Mouse (Mus musculus): ENCODE measurements at regions not wholly inside any gene's neighbourhood (a gene's known extent, or its start where the extent isn't known, plus 50 kb on each side); places are given as distances from the start of the nearest gene placed in this dataset.
A peak's percentile ranks its signal among the peaks of the same experiment; 100 is the strongest.

DNA sequence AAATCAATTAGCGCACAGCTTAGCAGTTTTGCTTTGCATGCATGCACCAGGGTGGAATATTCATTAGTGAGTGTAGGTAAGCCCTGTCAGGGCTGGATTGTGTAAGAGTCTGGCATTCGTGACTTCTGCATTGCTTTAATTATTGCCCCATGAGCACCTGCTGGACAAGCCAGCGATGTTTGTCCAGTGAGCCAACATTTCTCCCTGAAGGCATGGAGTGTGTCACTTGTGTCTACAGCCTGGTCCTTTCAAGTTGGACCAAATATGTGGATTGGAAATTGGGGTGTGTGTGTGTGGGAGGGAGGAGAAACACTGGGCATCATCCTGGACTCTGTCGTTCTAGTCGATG is 115.9 kb downstream of the Evx1 start:
- DNase-seq = no peak

DNA sequence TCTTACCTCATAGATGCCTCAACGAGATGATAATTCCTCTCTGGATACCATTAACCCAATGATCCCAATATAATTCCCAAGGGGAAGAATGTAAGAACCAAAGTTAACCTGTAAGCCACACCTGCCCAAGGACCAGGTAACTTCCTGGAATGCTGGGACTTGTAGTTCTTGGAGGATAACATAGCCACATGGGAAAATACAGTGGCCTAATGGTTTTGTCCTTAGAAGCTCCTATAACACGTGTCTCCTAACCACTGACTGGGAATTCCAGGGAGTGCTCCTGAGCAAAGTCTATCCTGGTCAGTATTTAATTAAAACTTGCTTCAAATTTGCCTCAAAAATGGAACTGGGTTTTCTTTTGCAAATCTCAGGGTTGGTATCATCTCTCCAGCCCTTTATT is 119.9 kb downstream of the Evx1 start:
- DNase-seq = no peak

DNA sequence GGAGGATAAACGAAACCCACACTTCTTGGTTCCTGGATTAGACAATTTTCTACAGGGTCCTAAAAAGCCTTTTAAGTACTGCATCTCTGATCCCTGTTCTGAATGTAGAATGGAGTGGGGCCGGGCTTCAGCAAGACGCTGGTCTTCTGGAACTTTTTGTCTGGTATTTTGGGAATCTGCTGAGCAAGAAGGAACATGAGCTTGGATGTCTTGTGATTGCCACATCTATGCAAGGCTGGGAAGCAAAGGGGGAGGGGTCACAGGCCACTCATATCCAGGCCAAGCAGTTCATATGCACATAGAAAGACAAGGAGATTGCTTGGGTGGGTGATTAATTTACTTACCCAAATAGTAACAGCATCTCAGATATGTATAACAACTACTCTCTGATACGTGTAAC is 121.5 kb downstream of the Evx1 start:
- no peak for DNase-seq

DNA sequence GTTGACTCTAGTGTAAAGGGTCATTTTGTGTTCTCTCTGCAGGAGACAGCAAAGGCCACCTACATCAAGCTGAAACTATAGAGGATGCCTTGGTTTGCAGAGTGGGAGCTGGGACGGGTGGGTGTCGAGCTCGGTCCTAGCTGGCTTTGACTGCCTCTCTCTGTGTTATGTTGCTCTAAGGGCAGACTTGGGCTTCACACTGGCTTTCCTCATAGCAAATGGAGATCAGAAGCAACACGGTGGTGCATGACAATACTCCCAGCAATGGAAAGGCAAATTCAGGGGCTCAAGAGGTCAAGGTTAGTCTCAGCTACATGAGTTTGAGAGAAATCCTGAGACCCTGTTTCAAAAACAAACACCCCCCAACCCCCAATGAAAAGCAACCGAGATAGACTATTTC is 122.1 kb downstream of the Evx1 start:
- DNase-seq = no peak

DNA sequence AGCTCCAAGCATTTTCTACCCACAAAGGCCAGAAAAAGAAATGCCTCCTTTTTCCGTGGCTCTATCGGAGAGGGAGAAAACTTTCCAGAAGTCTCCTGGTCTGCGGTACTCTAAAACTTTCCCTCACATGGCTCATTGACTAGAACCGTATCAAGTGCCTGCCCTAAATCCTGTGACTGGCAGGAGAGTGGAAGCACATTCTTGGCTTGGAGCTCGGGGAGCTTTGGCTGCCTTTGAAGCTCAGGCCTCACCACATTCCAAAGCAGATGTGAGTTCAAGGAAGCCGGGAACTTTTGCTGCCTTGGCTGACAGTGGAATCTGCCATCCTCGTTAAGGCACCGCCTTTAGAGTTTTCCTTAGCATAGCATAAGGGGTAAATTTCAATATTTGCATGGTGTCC is 125.1 kb downstream of the Evx1 start:
- DNase-seq = no peak

DNA sequence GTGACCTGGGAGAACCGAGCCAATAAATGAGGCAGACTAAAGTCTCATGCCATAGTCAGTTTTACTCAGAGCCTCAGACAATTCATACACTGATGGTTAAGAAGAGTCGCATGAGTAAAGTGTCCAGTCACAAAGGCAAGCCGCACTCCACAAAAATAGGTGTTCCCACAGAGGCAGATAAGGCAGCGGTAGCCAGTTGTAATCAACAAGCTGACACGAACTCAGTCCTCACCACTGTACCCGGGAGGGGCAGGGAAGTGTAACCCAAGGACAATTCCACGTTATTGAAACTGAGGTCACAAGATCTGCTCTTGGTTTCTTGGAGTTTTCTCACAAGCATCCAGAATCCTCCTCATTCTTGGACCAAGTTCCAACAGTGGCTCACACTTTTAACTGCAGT is 125.9 kb downstream of the Evx1 start:
- DNase-seq = no peak

DNA sequence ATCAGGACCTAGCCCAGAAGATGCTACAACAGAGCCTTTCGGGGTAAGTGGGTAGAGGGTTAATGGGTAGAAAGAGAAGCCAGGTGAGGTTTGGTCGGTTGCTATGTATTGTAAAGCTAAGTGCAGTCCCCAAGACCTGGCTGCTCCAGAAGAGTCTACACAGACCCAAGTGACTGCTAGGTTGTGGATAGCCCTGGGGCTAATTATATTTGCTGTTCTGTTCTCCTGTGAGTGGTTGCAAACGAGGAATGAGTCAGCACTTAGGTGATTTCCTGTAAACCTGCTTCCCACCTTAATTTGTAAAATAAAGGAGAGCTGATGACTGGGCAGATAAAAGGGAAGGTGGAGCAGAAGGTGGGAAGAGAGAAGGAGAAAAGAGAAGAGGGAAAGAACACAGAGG is 126.9 kb downstream of the Evx1 start:
- no peak for DNase-seq

DNA sequence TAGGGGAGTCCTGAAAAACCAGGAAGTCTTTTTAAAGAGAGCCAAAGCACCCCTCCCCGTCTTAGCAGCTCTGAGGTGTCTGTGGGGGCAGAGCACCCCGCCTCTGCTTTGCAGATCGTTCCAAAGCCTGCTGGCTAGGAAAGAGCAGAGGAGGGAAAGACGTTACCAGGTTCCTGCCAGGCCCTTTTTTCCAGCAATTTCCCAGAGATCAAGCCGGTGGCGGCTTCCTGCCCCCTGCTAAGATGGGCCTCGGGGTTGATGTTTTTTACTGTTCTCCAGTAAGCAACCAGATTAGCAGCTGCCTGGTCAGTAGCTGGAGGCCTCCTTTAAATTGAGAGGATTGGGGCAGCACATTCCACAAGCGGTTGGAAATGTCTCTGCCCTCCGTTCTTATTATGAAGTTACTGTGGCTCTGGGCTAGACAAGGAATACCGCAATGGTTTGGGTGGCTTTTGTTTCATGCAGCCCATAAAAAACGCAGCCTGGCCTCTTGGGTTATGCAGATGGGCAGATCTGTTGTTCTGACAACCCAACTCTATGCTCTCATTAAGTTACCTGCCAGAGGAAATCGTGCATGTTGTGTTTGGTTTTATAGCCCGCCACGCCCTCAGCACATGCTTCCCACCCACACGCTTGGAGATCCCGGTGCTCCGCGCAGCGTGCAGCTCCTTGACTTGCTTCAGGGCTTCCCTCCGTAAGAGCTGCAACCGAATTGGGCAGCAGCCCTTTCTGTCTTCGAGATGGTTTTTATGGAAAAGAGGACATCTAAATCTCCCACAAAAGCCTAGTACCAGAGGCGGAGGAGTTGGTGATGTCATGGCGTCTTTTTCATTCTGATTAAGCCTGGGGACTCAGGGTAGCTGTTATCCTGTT is 130.1 kb downstream of the Evx1 start:
- no peak for DNase-seq

DNA sequence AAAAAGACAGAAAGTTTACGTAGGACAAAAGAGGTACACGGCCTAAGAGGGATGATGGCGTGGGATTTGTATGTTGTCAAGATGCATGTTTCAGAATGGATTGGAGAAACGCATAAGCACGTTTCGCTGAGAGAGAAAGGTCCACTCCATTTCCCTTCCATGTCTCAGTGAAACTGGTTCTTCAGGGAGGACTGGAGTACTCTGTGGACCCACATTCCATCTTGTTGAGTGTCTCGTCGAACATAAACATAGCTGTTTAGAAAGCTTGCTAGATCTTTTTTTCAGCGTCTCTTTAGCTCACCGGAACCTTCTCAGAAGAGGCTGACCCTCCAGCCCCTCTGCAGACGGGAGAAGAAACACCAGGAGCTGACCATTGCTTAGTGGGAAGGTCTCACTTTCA is 145.5 kb downstream of the Evx1 start:
- no peak for DNase-seq

DNA sequence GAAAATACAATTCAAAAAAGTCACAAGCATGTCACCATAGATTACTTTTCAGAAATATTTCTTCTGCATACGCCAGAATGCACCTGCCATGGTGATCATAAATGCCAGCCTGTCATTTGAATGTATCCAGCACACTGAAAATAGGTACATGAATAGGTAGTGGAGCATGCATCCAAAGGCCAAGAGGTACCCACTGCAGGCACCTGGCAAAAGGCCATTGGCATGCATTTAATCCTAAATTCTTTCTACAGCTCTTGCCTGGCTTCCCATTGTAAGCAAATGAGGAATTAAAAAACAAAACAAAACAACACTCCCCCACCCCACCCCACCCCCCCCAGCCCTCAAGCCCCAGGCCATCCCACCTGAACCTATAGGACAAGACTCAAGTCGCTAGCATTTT is 147.9 kb downstream of the Evx1 start:
- DNase-seq = peak; percentile 34 to 68

DNA sequence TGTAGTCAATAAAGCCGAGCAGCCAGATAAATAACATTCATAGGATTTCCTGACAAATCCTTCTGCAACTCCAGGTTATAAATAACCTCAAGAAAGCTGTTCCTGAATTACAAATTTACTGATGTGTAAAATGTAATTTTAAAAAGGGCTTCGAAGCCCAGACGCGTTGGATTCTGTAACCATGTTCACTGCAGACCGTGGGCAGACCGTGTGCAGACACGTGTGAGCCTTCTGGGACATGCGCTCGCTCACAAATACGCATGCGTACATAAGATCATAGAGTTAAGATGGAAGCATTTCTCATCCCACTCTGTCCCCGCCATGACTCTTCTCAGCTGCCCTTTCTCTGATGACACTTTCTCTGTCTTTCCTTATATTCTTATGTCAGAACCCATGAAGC is 150.1 kb downstream of the Evx1 start:
- DNase-seq = no peak

DNA sequence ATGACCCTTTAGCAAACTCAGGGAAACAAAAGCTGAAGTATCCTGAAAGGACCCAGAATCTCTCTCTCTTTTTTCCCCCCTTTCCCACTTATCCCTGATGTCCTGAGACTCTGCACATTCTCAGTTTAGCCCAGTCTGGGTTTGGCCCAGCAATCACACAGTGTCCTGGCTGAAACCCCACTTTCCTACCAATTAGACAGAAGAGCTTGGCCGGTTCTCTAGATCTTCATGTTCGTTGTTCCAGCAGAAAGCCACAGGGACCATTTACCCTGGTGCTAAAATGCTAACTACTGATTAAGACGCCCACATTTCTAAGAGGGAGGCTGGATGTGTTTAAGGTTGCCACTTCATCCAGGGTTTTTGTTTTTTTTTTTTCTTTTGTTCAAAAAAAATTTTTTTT is 151.3 kb downstream of the Evx1 start:
- DNase-seq = peak; percentile 69 to 74

DNA sequence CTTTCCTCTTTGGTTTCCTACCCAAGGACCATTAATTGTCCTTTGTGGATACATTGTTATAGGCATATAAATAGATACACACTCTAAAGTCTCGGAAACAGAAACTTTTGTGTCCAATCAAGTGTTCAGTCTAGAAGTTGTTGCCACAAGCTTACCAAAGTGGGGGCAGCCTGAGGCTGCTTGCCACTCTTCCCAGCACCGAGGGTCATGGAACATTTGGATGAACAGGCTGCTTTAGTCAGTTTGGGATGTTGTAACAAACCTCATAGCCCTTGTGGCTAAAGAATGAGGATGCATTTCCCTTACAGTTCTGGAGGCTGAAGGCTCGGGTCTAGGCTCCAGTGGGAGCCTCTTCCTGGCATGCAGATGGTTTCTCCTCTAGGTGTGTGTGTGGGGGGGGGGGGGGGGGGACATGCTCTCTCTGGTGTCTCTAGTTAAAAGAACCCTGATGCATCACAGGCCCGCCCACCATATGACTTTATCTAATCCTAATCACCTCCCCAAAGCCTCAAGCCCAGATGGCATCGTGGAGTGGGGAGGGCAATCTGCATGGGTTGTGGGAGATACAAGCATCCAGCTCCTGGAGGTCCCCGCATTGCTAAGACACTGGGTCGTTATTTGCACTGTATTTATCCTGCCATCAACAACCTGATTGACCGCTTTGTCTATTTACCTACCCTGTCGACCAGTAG is 152.7 kb downstream of the Evx1 start:
- no peak for DNase-seq

DNA sequence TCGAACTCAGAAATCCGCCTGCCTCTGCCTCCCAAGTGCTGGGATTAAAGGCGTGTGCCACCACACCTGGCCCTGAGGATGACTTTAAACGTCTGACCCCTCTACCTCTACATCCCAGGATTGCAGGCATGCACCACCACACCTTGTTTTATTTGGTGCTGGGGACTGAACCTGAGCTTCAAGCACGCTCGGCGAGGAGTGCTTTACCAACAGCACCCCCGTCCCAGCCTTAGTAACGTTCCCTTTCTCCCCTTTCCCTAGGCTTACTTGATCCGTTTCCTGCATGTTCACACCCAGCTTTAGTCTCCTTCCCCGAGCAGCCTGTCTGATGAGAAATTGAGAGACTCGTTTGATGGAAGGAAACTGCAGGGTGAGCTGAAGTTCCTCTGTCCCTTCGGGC is 157.5 kb downstream of the Evx1 start:
- no peak for DNase-seq

DNA sequence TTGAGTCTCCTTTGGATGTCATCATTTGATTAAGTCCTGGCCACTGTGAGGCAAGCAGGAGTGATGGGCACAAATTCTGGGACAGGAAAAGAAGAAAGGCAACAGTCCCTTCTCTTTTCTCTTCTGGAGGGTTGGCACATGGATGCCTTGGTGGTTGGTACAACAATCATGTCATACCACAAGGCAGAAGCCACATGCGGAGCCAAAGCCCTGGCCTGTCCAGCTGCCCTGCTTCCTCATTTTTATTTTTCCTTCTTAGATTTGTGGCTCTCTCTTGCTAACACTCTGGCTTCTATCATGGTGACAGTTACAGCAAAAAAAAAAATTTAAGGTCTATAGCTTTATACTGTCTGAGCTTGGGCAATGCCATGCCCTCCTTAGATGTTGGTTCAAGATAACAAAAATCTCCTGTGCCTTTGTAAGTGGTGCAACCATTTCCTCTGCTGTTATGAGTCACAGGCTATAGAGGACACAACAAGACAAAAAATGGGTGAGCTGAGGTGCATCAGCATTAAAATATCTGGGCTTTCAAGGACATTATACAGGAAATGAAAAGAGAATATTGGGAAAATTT is 158.2 kb downstream of the Evx1 start:
- no peak for DNase-seq

DNA sequence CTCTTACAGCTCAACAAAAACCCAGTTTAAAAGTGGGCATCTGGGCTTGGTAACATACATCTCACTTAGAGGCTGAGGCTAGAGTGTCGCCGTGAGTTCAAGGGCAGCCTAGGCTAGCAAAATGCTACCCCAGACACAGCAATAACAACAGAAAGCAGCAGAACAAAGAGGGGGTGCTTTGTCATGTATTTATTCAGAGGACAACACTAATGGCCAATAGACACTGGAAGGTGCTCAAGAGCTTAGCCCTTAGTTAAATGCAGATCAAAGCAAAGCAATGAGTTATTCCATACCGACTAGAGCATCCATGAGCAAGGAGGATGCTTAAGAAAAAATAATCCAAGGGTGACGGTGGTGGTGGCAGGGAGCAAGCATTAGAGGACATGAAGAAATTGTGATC is 158.7 kb downstream of the Evx1 start:
- no peak for DNase-seq

DNA sequence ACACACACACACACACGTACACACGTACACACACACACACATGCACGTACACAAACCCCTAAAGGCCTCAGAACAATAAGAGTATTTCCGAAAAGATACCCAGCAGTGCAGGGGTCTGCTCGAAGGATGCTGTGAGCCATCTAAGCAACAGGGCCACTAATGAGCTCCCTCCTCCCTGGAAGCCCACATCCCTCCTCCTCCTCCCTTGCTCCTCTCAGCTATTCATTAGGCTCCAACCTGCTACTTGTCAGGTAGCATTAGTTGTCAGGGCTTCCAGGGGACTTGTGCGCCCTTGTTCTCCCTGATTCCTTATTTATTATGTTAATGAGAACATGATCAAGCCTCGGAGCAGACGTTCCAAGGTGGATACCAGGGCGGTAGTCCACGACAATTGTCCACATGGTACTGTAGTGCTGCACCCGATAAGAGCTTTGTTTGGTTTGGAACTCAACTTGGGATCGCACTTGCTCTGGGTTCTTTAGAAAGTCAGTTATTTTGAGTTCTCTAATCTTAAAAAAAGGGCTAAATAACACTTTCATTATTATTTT is 159.8 kb downstream of the Evx1 start:
- no peak for DNase-seq

DNA sequence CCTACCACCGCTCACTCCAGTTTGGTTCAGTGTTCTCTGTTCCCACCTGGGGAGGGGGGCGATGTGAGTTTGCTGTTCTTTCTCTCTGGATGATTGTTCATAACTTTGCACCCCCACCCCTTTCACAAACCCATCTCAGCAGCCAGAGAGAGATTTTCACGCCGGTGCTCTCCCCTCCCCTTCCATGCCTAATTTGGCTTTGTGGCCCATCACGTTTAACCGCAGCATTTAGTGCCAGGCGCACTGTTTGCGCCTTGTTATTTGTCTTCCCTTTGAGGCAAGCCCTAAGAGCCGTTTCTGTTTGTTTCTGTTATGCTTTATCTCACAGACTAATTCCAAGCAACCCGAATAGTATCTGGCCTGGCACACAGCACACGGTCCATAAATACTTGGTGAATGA is 160.6 kb downstream of the Evx1 start:
- DNase-seq = no peak

DNA sequence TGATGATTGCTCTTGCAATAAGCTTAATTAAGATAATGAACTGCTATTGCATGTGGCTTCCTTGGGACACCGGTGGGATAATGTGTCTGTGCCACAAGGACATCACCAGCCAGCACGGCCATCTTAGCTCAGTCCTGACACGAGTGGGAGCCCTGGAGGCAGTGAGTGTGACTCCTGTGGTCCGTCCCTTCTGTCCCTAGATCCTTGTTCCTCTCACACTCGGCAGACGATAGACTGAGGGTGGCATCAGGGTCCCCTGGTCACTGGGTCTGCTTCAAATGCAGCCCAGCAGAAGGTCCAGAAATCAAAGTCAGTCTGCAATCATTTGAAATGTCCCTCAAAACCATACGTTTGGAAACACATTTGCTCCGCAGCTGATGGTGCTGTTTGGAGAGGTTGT is 162.4 kb downstream of the Evx1 start:
- no peak for DNase-seq

DNA sequence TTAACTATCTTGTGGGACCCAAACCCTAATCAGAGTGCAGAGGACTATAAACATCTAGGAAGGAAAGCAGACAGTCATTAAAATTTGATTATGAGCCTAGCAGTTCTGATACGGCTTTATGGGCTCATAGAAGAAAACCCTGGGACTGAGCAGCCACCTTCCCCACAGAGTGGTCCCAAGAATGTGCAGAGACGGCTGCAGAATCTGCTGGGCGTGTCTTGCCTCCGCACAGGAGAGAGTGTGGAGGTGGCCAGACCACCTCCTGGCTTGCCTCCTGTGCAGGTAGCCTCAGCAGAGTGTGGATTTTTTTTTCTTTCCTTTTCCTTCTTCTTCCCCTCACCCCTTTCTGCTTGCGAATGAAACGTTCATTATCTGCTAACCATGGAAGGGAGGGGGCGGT is 163.3 kb downstream of the Hibadh start:
- DNase-seq = no peak

DNA sequence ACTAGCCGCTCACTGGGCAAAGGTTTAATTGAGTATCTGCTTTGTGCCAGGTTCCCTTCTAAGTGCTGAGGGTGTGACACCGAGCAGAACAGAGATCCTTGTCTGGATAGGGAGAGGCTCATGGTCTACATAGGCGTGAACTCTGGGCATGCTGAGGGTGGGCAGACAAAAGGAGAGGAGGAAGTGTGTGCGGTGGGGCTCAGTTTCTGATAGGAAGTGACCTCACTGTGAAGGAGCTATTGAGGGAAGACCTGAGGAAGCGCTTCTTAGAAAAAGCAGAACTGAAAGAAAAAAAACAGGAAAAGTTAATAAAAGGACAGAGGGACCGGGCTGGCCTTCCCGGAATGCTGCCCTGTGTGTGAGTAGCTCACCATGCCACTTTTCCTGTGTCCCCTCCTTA is 162.8 kb downstream of the Hibadh start:
- DNase-seq = no peak

DNA sequence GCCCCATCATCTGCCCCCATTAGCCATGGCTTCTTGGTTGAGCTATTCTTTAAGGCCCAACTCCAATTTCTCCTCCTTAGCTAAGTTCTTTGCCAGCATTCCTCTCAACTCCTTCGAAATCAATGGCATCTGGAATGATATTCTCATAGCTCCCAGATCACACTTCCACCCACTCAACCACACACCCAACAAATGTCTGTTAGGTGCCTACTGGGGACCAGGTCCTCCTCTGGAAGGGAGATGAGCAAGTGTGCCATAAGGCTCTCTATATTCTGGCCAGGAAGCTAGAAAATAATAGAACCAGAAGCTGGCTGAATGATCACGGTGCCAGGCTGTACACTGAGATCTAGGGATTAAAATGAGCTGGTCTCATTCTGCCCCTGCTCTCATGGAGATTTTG is 161.6 kb downstream of the Hibadh start:
- no peak for DNase-seq

DNA sequence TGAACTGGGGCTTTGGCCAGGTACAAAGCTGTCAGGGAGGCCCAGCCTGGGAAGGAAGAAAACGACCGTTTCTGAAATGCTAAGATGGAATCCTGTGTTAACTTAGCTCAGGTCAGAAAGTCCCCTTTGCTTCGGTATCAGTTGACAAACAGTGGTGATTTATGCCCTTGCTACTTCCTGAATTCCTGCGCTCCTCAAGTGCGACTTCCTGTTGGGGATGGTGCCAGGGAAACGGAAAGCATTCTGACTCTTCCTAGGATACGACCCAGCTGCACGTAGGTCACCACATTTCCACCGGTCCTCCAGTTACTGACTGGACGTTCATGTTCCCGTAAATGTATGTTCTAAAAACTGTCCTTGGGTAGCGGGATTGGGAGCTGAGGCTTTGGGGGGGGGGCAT is 161.0 kb downstream of the Hibadh start:
- no peak for DNase-seq

DNA sequence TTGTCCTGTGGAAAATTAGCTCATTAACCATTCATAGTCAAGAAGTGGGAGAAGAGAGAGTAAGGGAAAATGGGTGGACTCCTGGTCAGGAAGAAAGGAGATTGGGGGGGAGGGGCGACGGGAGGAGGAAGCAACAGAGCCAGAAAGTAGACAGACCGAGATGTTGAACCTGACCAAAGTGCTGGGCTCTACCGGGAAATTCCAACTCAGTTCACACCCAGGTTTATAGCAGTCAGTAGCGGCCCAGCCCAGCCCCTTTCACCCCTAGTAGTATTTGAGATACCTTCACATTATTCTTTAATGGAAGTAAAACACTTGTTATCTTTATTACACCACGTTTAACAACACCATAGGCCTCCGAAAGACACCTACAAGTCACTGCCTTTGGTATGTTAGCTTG is 158.2 kb downstream of the Hibadh start:
- no peak for DNase-seq

Measured in cerebellum, postnatal 10 days (tissue).